Mouse (Mus musculus) kidney, postnatal 4 days (tissue): ENCODE measurements around the gene Washc2.
A peak's percentile ranks its signal among the peaks of the same experiment; 100 is the strongest.
"Not testable (repeated sequence)": the region's sequence is repeated elsewhere in the genome, so short reads cannot be mapped to it uniquely, and the experiment has no call there.

Experiments
- DNase-seq, 2 experiments: peaks; one replicate each; pipeline ENCODE4 v3.0.0; 2021; ENCODE audit warnings: mixed read lengths in 2 of 2

Washc2 gene

DNA sequence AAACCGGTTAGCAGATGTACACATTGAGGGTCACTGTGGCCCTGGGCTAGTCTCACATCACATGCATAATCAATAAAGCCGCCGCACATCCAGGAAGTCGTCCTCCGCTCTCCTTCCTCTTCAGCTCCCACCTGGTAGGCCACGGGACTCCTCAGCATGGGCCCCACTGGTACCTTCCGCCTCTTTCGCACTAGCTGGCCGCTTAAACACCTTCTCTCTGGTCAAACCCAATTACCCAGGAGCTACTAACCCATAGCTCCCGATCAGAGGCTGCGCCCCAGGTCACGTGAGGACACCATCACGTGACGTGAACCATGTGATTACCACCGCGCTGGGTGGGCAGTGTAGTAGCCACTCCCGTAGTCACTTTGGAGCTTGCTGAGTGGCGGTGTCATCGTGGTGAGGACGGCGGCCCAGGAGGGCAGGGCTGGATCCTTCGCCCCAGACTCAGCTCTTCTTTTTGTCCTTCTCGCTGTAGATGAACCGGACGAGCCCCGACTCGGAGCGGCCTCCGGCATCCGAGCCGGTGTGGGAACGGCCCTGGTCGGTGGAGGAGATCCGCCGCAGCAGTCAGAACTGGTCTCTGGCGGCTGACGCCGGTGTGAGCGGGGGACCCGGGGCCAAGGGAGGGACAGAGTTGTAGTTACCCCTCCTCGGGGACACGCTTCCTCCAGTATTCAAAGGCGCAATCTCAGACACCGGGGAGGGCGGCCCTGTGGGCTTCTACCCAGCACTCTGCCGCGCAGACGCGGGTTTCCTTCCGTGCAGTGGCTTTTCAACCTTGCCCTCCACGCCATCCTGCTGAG is at the start of gene Washc2:
Gene Washc2 (plus strand): TSS at position 310 of the 806 bp plus-strand sequence.
- peak; percentile 95 to 97 for DNase-seq

GRCm38 (mm10) chr6:116166383-116166782 is 41.5 kb upstream of the Washc2 start:
- DNase-seq, result no peak

DNA sequence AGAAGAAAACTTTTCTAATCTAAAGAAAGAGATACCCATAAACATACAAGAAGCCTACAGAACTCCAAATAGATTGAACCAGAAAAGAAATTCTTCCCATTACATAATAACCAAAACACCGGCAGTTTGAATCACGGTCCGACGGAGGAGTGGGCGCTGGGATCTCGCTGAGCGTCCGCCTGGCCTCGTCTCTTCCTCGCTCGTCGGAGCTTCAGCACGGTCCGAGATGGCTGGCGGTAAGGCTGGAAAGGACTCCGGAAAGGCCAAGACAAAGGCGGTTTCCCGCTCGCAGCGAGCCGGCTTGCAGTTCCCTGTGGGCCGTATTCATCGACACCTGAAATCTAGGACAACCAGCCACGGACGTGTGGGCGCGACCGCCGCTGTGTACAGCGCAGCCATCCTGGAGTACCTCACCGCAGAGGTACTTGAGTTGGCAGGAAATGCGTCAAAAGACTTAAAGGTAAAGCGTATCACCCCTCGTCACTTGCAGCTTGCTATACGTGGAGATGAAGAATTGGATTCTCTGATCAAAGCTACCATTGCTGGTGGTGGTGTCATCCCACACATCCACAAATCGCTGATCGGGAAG is 34.2 kb upstream of the Washc2 start:
- not testable (repeated sequence) for DNase-seq

GRCm38 (mm10) chr6:116178376-116178775 is 29.5 kb upstream of the Washc2 start:
- no peak for DNase-seq

DNA sequence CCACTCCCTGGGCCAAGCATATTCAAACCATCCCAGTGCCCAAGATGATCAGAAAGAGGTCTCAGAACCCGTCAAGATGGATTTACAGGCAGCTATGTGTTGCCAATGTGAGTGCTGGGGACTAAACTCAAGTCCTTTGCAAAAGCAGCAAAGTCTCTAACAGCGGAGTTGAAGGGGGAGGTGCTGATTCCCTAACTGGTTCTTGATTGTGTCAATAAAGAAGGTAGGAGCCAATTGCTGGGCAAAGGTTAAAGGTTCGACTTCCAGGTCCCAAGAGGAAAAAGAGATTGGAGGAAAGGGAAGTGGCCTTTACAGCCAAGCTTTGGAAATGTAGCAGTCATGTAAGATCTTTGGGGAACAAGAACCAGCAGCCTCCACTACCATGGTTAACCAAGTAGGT is 27.1 kb upstream of the Washc2 start:
- DNase-seq, result no peak

DNA sequence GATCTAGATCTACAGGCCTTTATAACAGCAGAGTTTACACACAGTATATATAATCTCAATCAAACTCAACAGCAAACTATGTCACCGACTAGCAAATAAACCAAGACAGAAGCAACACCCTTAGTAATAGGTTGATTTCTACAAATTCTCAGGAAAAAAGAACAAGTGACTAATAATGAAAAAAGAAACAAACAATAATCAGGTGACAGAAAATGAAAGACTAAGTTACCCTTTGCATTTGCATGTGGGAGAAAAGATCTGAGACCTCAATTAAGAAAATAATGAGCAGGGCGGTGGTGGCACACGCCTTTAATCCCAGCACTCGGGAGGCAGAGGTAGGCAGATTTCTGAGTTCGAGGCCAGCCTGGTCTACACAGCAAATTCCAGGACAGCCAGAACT is 24.3 kb upstream of the Washc2 start:
- no peak for DNase-seq

- no peak for DNase-seq
Observed at GRCm38 (mm10) chr6:116186485-116186884, 21.4 kb upstream of the Washc2 start.

- DNase-seq, result no peak
Observed at GRCm38 (mm10) chr6:116189417-116189816, 18.4 kb upstream of the Washc2 start.

DNA sequence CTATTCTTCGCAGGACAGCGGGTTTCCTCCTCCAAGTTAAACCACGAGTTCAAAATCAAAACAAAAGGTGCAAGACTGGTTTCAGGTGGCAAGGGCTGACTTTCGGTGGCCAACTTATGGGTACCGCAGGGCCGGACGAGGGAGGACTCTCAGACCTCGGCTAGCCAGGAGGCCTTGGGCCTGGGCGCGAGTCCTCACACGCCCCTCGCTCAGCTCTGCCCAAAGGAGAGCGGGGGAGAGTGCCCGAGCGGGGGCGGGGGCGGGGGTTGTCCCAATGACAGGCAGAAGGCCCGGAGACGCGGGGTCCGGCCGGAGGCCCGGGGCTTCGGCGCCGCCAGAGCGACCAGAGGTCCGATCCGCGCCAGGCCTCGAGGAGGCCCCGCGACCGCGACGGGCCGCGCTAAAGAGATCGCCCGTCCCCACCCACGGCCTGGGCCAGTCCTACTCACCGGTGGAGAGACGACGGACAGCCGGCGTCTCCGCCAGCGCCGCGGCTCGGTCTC is 15.0 kb upstream of the Washc2 start:
- peak; percentile 66 to 81 for DNase-seq

GRCm38 (mm10) chr6:116193394-116194393 is 14.1 kb upstream of the Washc2 start, which contains the start of gene Tmcc1:
Gene Tmcc1, minus strand, starts transcription at chr6:116193486.
- peak; percentile 99 for DNase-seq

GRCm38 (mm10) chr6:116195811-116196210 is 12.0 kb upstream of the Washc2 start:
- no peak for DNase-seq

GRCm38 (mm10) chr6:116198173-116198572 is 9.7 kb upstream of the Washc2 start:
- peak in 1 of 2 experiments; percentile 16 for DNase-seq

- no peak for DNase-seq
Observed at GRCm38 (mm10) chr6:116199682-116200081, 8.2 kb upstream of the Washc2 start.

GRCm38 (mm10) chr6:116227767-116228166 is 19.9 kb downstream of the Washc2 start:
- no peak for DNase-seq

DNA sequence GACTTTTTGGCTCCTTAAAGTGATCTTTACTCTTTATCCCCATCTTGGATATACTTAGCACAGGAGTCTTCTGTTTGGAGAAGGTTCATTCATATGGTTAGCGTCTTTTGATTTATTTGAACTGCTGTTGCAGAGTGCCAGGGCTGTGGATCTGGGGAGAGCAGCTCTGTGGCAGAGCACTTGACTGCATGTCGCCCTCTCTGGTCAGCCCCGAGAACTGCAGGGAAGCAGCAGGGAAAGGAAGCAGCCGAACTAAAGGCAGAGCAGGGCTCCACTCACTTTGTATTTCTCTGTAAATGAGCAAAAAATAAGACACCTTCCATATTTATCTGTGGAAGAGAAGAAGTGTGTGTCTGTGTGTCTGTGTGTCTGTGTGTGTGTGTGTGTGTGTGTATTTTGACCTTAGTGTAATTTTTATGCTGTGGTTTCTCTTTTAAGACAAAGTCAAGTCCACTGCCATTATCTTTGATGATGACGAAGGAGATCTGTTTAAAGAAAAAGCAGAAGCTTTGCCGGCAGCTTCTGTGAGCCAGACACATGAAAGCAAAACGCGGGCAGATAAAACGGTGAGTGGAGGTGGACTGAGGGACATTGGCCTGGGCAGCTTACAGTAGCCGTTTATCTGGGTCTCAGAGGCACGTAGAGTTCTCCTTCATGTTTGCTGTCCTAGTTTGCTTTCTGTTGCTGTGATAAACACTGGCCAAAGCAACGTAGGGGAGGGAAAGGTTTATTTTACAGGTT is 21.1 kb downstream of the Washc2 start:
- DNase-seq, result peak; percentile 79 to 80

- not testable (repeated sequence) for DNase-seq
Observed at GRCm38 (mm10) chr6:116234821-116235220, 27.0 kb downstream of the Washc2 start.

DNA sequence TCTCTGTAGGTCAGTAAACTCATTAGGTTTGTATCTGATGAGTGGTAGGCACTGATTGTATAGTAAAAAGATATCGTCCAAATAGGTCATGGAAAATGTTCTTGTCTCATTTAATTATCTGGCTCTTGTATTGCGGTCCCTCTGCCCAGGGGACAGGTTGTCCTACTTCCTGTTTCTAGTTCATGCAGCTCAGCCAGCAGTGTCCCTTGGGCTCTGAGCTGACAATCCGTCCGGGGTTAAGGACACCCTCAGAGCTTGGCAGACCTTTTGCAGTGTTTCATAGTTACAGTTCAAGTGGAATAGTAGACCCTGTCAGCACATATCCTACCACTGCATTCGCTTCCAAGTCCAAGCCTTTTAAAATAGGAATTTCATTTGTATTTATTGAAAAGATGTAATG is 27.5 kb downstream of the Washc2 start:
- no peak for DNase-seq

- DNase-seq, result no peak
Observed at GRCm38 (mm10) chr6:116238083-116238482, 30.2 kb downstream of the Washc2 start.

- no peak for DNase-seq
Observed at GRCm38 (mm10) chr6:116240371-116240770, 32.5 kb downstream of the Washc2 start.

GRCm38 (mm10) chr6:116259649-116260048 is 51.8 kb downstream of the Washc2 start:
- DNase-seq, result no peak

DNA sequence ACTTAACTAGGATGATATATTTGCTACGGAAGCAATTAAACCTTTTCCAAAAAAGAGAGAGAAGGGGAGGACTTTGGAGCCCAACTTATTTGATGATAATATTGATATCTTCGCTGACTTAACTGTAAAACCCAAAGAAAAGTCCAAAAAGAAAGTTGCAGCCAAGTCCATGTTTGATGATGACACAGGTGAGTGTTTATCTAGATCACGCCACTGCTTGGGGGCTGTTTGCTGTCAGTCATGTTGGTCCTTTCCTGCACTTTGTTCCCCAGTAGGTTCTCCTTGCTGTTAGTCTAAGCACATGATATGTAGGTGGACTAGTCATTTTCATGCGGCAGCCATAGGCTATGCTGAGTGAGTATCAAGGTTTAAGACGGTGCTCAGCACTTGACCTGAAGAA is 52.6 kb downstream of the Washc2 start:
- DNase-seq, result no peak

- DNase-seq, result no peak
Observed at GRCm38 (mm10) chr6:116262824-116263223, 55.0 kb downstream of the Washc2 start.
